8 mouse cellular contexts compared by ENCODE assay signal in genomic region chr15:102987124-102987833, GRCm38 (mm10). TPM values are rescaled to one million over a fixed set of nuclear protein-coding genes. Genes with fewer than 3 reads are reported as not detected.
DNase-seq lines count a peak whose midpoint lies in the region; ATAC-seq and TF ChIP-seq lines count a peak whose summit lies in the region.

No protein-coding gene starts in this region.

- H3K27ac ChIP-seq in gastrocnemius, adult 2 months = peak overlapping the region; percentile 61
- H3K27ac ChIP-seq in left cerebral cortex, adult 2 months = no peak overlapping the region
- H3K27ac ChIP-seq in midbrain, embryonic 13.5 days = no peak overlapping the region

- no peaks in the 10 kb centered on the region for H3K9me3 ChIP-seq in midbrain, embryonic 13.5 days

- 0 out of 2 replicates have a peak overlapping the region, but pooled peaks have one; percentile 4 for H3K4me3 ChIP-seq in gastrocnemius, adult 2 months
- no peak overlapping the region for H3K4me3 ChIP-seq in left cerebral cortex, adult 2 months
- H3K4me3 ChIP-seq in midbrain, embryonic 13.5 days (replicated peaks) = no peak overlapping the region

- no peak overlapping the region for H3K4me2 ChIP-seq in midbrain, embryonic 13.5 days (replicated peaks)

- intact Hi-C loops in gastrocnemius, adult 2 months (cut with DNase I) = loop anchor here (1.0 kb wide), 1 partner anchor 178 kb away; no protein-coding TSS in a partner anchor
- intact Hi-C loops in left cerebral cortex, adult 2 months (cut with DNase I) = loop anchor here (1.0 to 5.0 kb wide), 2 partner anchors 190 to 230 kb away; no protein-coding TSS in a partner anchor

- 3% methylated on average over 21 of the region's 21 CpGs for WGBS in midbrain, embryonic 13.5 days

- no peak overlapping the region for H3K9ac ChIP-seq in midbrain, embryonic 13.5 days (replicated peaks)

- peak; percentile 90 for TF ChIP-seq CTCF in gastrocnemius, adult 2 months (IDR thresholded peaks at IDR 0.05)
- peak; percentile 90 for TF ChIP-seq CTCF in left cerebral cortex, adult 2 months (IDR thresholded peaks at IDR 0.05)

- ATAC-seq in inflammation-experienced regulatory T-cells, adult 6 months = peak; percentile 69
- peak; percentile 53; the same call in 1 of the 2 replicates for ATAC-seq in midbrain, embryonic 13.5 days

- peak; percentile 98 for DNase-seq in adipocyte (ENCODE audit: low spot score)
- DNase-seq in cerebellum, adult 9-11 months = peak; percentile 82
- DNase-seq in gastrocnemius, adult 2 months = peak; percentile 94
- DNase-seq in left cerebral cortex, adult 2 months (ENCODE audit: extremely low spot score in 1 of 2, low spot score in 2 of 2) = peak; percentile 78 to 81
- peak; percentile 92 for DNase-seq in skeletal muscle tissue, adult 2 months (ENCODE audit: low read depth, low spot score)
- peak; percentile 86 for DNase-seq in yolk sac, embryonic 10.5 days (ENCODE audit: low spot score)

- H3K4me1 ChIP-seq in midbrain, embryonic 13.5 days (replicated peaks) = no peaks in the 10 kb centered on the region

- no peaks in the 10 kb centered on the region for H3K36me3 ChIP-seq in midbrain, embryonic 13.5 days

- H3K27me3 ChIP-seq in midbrain, embryonic 13.5 days = peaks cover 99% of the 10 kb centered on the region

RNA-seq across cellular contexts. Expression of gene Hoxc8, which starts 3.1 kb away (rescaled TPM):
- total RNA-seq in gastrocnemius, adult 2 months (2021) = 1 to 10 TPM; 1.0 to 2.8 TPM
- polyA plus RNA-seq in inflammation-experienced regulatory T-cells, adult 6 months (2017; shearing (Covaris generic)) = under 1 TPM in 1 of 3 experiments, not detected in 2; 0.20 TPM
- not detected for total RNA-seq in left cerebral cortex, adult 2 months (2021)
- polyA plus RNA-seq in midbrain, embryonic 13.5 days (2015; fragmentation: Nextera tagmentation; extraction: Ambion mirVana) = not detected in 2 replicates

RNA-seq across cellular contexts. Expression of gene Hoxc6, which starts 10.8 kb away (rescaled TPM):
- 1 to 10 TPM; 8.1 to 8.6 TPM for total RNA-seq in gastrocnemius, adult 2 months (2021)
- not detected for polyA plus RNA-seq in inflammation-experienced regulatory T-cells, adult 6 months (2017; shearing (Covaris generic))
- total RNA-seq in left cerebral cortex, adult 2 months (2021) = not detected
- polyA plus RNA-seq in midbrain, embryonic 13.5 days (2015; fragmentation: Nextera tagmentation; extraction: Ambion mirVana) = not detected in 2 replicates

RNA-seq across cellular contexts. Expression of gene Hoxc9, which starts 11.0 kb away (rescaled TPM):
- total RNA-seq in gastrocnemius, adult 2 months (2021) = 1 to 10 TPM; 6.7 to 8.3 TPM
- not detected for polyA plus RNA-seq in inflammation-experienced regulatory T-cells, adult 6 months (2017; shearing (Covaris generic))
- total RNA-seq in left cerebral cortex, adult 2 months (2021) = not detected
- polyA plus RNA-seq in midbrain, embryonic 13.5 days (2015; fragmentation: Nextera tagmentation; extraction: Ambion mirVana) = not detected in 2 replicates

RNA-seq across cellular contexts. Expression of gene Hoxc5, which starts 20.0 kb away (rescaled TPM):
- total RNA-seq in gastrocnemius, adult 2 months (2021) = 1 to 10 TPM; 2.7 to 2.9 TPM
- not detected for polyA plus RNA-seq in inflammation-experienced regulatory T-cells, adult 6 months (2017; shearing (Covaris generic))
- not detected for total RNA-seq in left cerebral cortex, adult 2 months (2021)
- 0.09 TPM in 1 of 2 replicates, not detected in the other for polyA plus RNA-seq in midbrain, embryonic 13.5 days (2015; fragmentation: Nextera tagmentation; extraction: Ambion mirVana)

RNA-seq across cellular contexts. Expression of gene Hoxc10, which starts 20.7 kb away (rescaled TPM):
- 10 to 100 TPM; 72.4 to 84.8 TPM for total RNA-seq in gastrocnemius, adult 2 months (2021)
- not detected for polyA plus RNA-seq in inflammation-experienced regulatory T-cells, adult 6 months (2017; shearing (Covaris generic))
- total RNA-seq in left cerebral cortex, adult 2 months (2021) = not detected
- not detected in 2 replicates for polyA plus RNA-seq in midbrain, embryonic 13.5 days (2015; fragmentation: Nextera tagmentation; extraction: Ambion mirVana)

Comparison
In these comparisons a context has a peak if more than half of its experiments do, and no peak if none do; other contexts are left out.
1. RNA of gene Hoxc6, which starts 10.8 kb away (total RNA-seq): 8.1 to 8.6 TPM in gastrocnemius, adult 2 months; not detected in left cerebral cortex, adult 2 months; every median in the first group is over 4 times any median in the second.
2. RNA of gene Hoxc9, which starts 11.0 kb away (total RNA-seq): 6.7 to 8.3 TPM in gastrocnemius, adult 2 months; not detected in left cerebral cortex, adult 2 months; every median in the first group is over 4 times any median in the second.
3. Peak in every context shown above with its lines, with median percentiles within 50 percentile points of each other: DNase-seq.